Mouse (Mus musculus) embryonic facial prominence, embryonic 11.5 days (tissue): ENCODE data around the gene Cdc34. TPM values are rescaled to one million over a fixed set of nuclear protein-coding genes. Genes with fewer than 3 reads are reported as not detected.

Experiments used
- ATAC-seq: fragments of 200-750 bp; cut with Nextera tagmentation; replicated peaks from 2 replicates; pipeline ENCODE4 v1.8.0; 2017; ENCODE audit warnings: low read depth; ENCODE audit not compliant: insufficient number of reproducible peaks, low FRiP score, low TSS enrichment
- DNase-seq: peaks from one replicate; pipeline ENCODE4 v3.0.0-alpha.2; 2015; ENCODE audit warnings: low spot score
- H3K27ac ChIP-seq: fragments of 300-500 bp; sonication (generic); replicated peaks from 2 replicates; pipeline ENCODE4 v1.5.1; 2014; ENCODE audit warnings: mild to moderate bottlenecking, low read depth, low read length, control low read depth
- H3K27me3 ChIP-seq: fragments of 300-500 bp; sonication (generic); 2 replicates; pipeline ENCODE4 v1.6.1; 2014; ENCODE audit warnings: mild to moderate bottlenecking, low read length, moderate library complexity, mixed read lengths; ENCODE audit not compliant: control insufficient read depth, insufficient read depth
- H3K36me3 ChIP-seq: fragments of 300-500 bp; sonication (generic); replicated peaks from 2 replicates; pipeline ENCODE4 v1.6.1; 2014; ENCODE audit warnings: low read depth, mild to moderate bottlenecking, low read length, moderate library complexity, mixed read lengths; ENCODE audit not compliant: control insufficient read depth, insufficient read depth
- H3K4me1 ChIP-seq: fragments of 300-500 bp; sonication (generic); 2 replicates; pipeline ENCODE4 v1.6.1; 2014; ENCODE audit warnings: low read length, mixed read lengths; ENCODE audit not compliant: control insufficient read depth, insufficient read depth
- H3K4me2 ChIP-seq: fragments of 300-500 bp; sonication (generic); 2 replicates; pipeline ENCODE4 v1.6.1; 2014; ENCODE audit warnings: low read depth, mild to moderate bottlenecking, control low read depth, low read length, moderate library complexity
- H3K4me3 ChIP-seq: fragments of 300-500 bp; sonication (generic); 2 replicates; pipeline ENCODE4 v1.5.1; 2014; ENCODE audit warnings: low read depth, low read length, control low read depth
- H3K9ac ChIP-seq: fragments of 300-500 bp; sonication (generic); replicated peaks from 2 replicates; pipeline ENCODE4 v1.6.1; 2014; ENCODE audit warnings: mild to moderate bottlenecking, control low read depth, low read length
- H3K9me3 ChIP-seq: fragments of 300-500 bp; sonication (generic); replicated peaks from 2 replicates; pipeline ENCODE4 v1.6.1; 2016; ENCODE audit warnings: mild to moderate bottlenecking, low read length, inconsistent platforms, mixed read lengths; ENCODE audit not compliant: control insufficient read depth
- WGBS: fragments of 180-500 bp; shearing (Covaris S2); extraction: QIAGEN DNeasy Blood & Tissue Kit; methylation state at CpG from one replicate; pipeline ENCODE4 v1.1.7; 2014; 5-methylcytosine and 5-hydroxymethylcytosine counted together
- polyA plus RNA-seq: library from polyadenylated mRNA; unstranded; fragments of >200 nt; fragmentation: Nextera tagmentation; extraction: Ambion mirVana; gene quantifications from 2 replicates; pipeline ENCODE4 v1.2.1, GENCODE M21; 2014

Cdc34 gene
- polyA plus RNA-seq, 1 experiment from 2014 or later: 150 TPM

- no peak overlapping the region for H3K27ac ChIP-seq
- no peak overlapping the region for H3K9ac ChIP-seq
- no peaks in the 10 kb centered on the region for H3K9me3 ChIP-seq
- DNase-seq (no peak), ATAC-seq (no peak)
- H3K4me1 ChIP-seq: peaks cover 4% of the 10 kb centered on the region
- 94% methylated on average over 3 of the region's 3 CpGs for WGBS
- H3K4me3 ChIP-seq: no peak overlapping the region
- no peaks in the 10 kb centered on the region; the same call in 1 of the 2 replicates for H3K36me3 ChIP-seq
- no peaks in the 10 kb centered on the region for H3K27me3 ChIP-seq
- H3K4me2 ChIP-seq: no peak overlapping the region
These were observed 8.9 kb upstream of the Cdc34 start for GRCm38 (mm10) chr10:79673054-79673453.

- H3K4me3 ChIP-seq: no peak overlapping the region
These were observed 6.5 kb upstream of the Cdc34 start for GRCm38 (mm10) chr10:79675346-79676035.

GRCm38 (mm10) chr10:79680606-79681495 lies 1.1 kb upstream of the Cdc34 start:
- peak overlapping the region; percentile 60 for H3K4me2 ChIP-seq
- peak overlapping the region; percentile 83 for H3K9ac ChIP-seq
- no peaks in the 10 kb centered on the region for H3K27me3 ChIP-seq
- DNase-seq (no peak), ATAC-seq (peak; percentile 24)
- H3K4me3 ChIP-seq: peak overlapping the region; percentile 89
- H3K9me3 ChIP-seq: no peaks in the 10 kb centered on the region
- H3K27ac ChIP-seq: peak overlapping the region; percentile 59; the same call in 1 of the 2 replicates
- WGBS: 37% methylated on average over 11 of the region's 11 CpGs
- peaks cover 7% of the 10 kb centered on the region for H3K36me3 ChIP-seq
- H3K4me1 ChIP-seq: peaks cover 6% of the 10 kb centered on the region

More at GRCm38 (mm10) chr10:79675346-79676035, 6.5 kb upstream of the Cdc34 start:
- no peak overlapping the region for H3K27ac ChIP-seq
- no peaks in the 10 kb centered on the region; the same call in 1 of the 2 replicates for H3K36me3 ChIP-seq
- H3K9ac ChIP-seq: no peak overlapping the region
- no peaks in the 10 kb centered on the region for H3K9me3 ChIP-seq
- DNase-seq (no peak), ATAC-seq (no peak)
- no peak overlapping the region for H3K4me2 ChIP-seq
- WGBS: 50% methylated on average over 44 of the region's 44 CpGs
- H3K27me3 ChIP-seq: no peaks in the 10 kb centered on the region
- peaks cover under 1% of the 10 kb centered on the region; the same call in 1 of the 2 replicates for H3K4me1 ChIP-seq

DNA sequence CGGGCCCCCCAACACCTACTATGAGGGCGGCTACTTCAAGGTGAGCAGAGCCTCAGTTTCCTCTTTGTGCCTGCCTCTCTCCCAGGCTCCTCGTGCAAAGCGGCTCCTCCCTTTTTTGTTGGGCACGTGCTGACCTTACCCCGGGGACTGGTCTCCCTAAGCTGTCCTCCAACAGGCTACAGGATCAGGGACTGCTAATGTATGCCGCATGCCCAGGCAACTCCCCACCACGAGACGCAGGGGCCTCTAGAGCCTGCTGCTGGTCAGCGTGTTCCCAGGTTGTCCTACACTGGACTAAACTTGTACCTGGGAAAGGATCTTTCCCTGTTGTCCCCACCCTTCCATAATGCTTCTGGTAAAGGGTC lies 538 bp downstream of the Cdc34 start:
- Histone ChIP-seq H3K36me3 (peaks cover 10% of the 10 kb centered on the region), H3K4me1 (peaks cover 6% of the 10 kb centered on the region), H3K27me3 (no peaks in the 10 kb centered on the region), H3K4me2 (peak overlapping the region; percentile 57), H3K9ac (peak overlapping the region; percentile 83), H3K27ac (no peak overlapping the region; the same call in 1 of the 2 replicates), H3K9me3 (no peaks in the 10 kb centered on the region), H3K4me3 (peak overlapping the region; percentile 89)
- WGBS: 0% methylated on average over 10 of the region's 10 CpGs
- peak; percentile 10; the same call in 1 of the 2 replicates for ATAC-seq
- no peak for DNase-seq

GRCm38 (mm10) chr10:79682916-79683582 lies 1.1 kb downstream of the Cdc34 start:
- H3K36me3 ChIP-seq: peaks cover 11% of the 10 kb centered on the region
- peak overlapping the region; percentile 57 for H3K4me2 ChIP-seq
- ATAC-seq (no peak), DNase-seq (peak; percentile 80)
- no peaks in the 10 kb centered on the region for H3K9me3 ChIP-seq
- H3K4me1 ChIP-seq: peaks cover 6% of the 10 kb centered on the region
- no peak overlapping the region for H3K27ac ChIP-seq
- H3K27me3 ChIP-seq: no peaks in the 10 kb centered on the region
- H3K9ac ChIP-seq: peak overlapping the region; percentile 83
- peak overlapping the region; percentile 89 for H3K4me3 ChIP-seq
- 9% methylated on average over 10 of the region's 10 CpGs for WGBS

GRCm38 (mm10) chr10:79683726-79684640 lies 2.0 kb downstream of the Cdc34 start:
- Histone ChIP-seq H3K27ac (no peak overlapping the region), H3K36me3 (peaks cover 17% of the 10 kb centered on the region), H3K4me3 (no peak overlapping the region), H3K4me1 (peaks cover 6% of the 10 kb centered on the region), H3K27me3 (no peaks in the 10 kb centered on the region), H3K9me3 (no peaks in the 10 kb centered on the region), H3K9ac (0 out of 2 replicates have a peak overlapping the region, but pooled peaks have one; percentile 5), H3K4me2 (peak overlapping the region; percentile 57; the same call in 1 of the 2 replicates)
- WGBS: 92% methylated on average over 6 of the region's 6 CpGs
- no peak for ATAC-seq
- no peak for DNase-seq
